9 mouse cellular contexts compared by ENCODE assay signal in genomic region chr11:109445438-109446035, GRCm38 (mm10). TPM values are rescaled to one million over a fixed set of nuclear protein-coding genes. Genes with fewer than 3 reads are reported as not detected.
DNase-seq lines count a peak whose midpoint lies in the region; ATAC-seq and TF ChIP-seq lines count a peak whose summit lies in the region.
"Had no signal": no experiment of that assay in that cellular context is flagged by ENCODE, and none has a peak within 500 bp of the region (broad histone marks: within the 10 kb centered on the region; RNA-seq: fewer than 3 reads in every experiment).

No protein-coding gene starts in this region.

- no peak overlapping the region for H3K4me2 ChIP-seq in liver, embryonic 12.5 days
- H3K4me2 ChIP-seq: embryonic facial prominence, embryonic 13.5 days had no signal

- peaks cover 23% of the 10 kb centered on the region for H3K36me3 ChIP-seq in liver, embryonic 12.5 days
- H3K36me3 ChIP-seq: embryonic facial prominence, embryonic 13.5 days had no signal

- peak; percentile 76 for ATAC-seq in liver, embryonic 12.5 days
- ATAC-seq in neutrophil, adult 5-6 weeks (ENCODE audit: extremely low read depth, insufficient number of reproducible peaks, low FRiP score, poor library complexity, severe bottlenecking) = peak; percentile 77

- intact Hi-C loops in heart, postnatal 10 days (cut with DNase I) = loop anchor here (1.0 to 2.0 kb wide), 6 partner anchors 27 to 415 kb away; partner anchors contain the start of genes Arsg and Slc16a6

- 50% methylated on average over 13 of the region's 13 CpGs for WGBS in liver, embryonic 12.5 days (ENCODE audit: insufficient replicate concordance)

- H3K27ac ChIP-seq in layer of hippocampus, adult 2 months = no peak overlapping the region
- 0 out of 2 replicates have a peak overlapping the region, but pooled peaks have one; percentile 22 for H3K27ac ChIP-seq in liver, embryonic 12.5 days
- H3K27ac ChIP-seq: embryonic facial prominence, embryonic 13.5 days had no signal

- TF ChIP-seq CTCF in layer of hippocampus, adult 2 months (conservative IDR thresholded peaks at IDR 0.05) = peak; percentile 90

- no peak overlapping the region for H3K4me3 ChIP-seq in layer of hippocampus, adult 2 months
- H3K4me3 ChIP-seq in liver, embryonic 12.5 days = no peak overlapping the region
- H3K4me3 ChIP-seq: embryonic facial prominence, embryonic 13.5 days had no signal

- H3K9me3 ChIP-seq in liver, embryonic 12.5 days (replicated peaks) = no peaks in the 10 kb centered on the region
- H3K9me3 ChIP-seq: embryonic facial prominence, embryonic 13.5 days had no signal

- DNase-seq in layer of hippocampus, adult 2 months (ENCODE audit: low spot score in 2 of 2) = peak; percentile 33 to 39
- DNase-seq in layer of hippocampus, postnatal 25 days (ENCODE audit: extremely low spot score in 1 of 2, low spot score in 1 of 2) = no peak
- DNase-seq in ES-CJ7 (ENCODE audit: low read depth, low spot score) = peak; percentile 55
- peak; percentile 49 to 65 for DNase-seq in cerebellum, postnatal 14 days
- peak; percentile 55 to 67 for DNase-seq in heart, postnatal 10 days
- DNase-seq in frontal cortex, postnatal 14 days (ENCODE audit: low spot score in 2 of 2) = no peak

- no peaks in the 10 kb centered on the region for H3K27me3 ChIP-seq in liver, embryonic 12.5 days (replicated peaks)
- H3K27me3 ChIP-seq: embryonic facial prominence, embryonic 13.5 days had no signal

- H3K4me1 ChIP-seq in liver, embryonic 12.5 days = peaks cover 35% of the 10 kb centered on the region

- peak overlapping the region; percentile 22; the same call in 1 of the 2 replicates for H3K9ac ChIP-seq in liver, embryonic 12.5 days
- H3K9ac ChIP-seq: embryonic facial prominence, embryonic 13.5 days had no signal

RNA-seq across cellular contexts. Expression of gene Amz2, which starts 19.8 kb away (rescaled TPM):
- 10 to 100 TPM; 54.7 to 64.7 TPM for total RNA-seq in layer of hippocampus, adult 2 months (2021)
- 10 to 100 TPM; 57.3 to 63.2 TPM for total RNA-seq in layer of hippocampus, postnatal 25 days (2021)
- 10 to 100 TPM; 42.9 to 46.8 TPM for total RNA-seq in heart, postnatal 10 days (2021)
- polyA plus RNA-seq in liver, embryonic 12.5 days (2016; fragmentation: Nextera tagmentation; extraction: Ambion mirVana) = 15.6 and 17.8 TPM in 2 replicates
- 39.3 and 41.0 TPM in 2 replicates for total RNA-seq in neutrophil, adult 5-6 weeks (2017)

RNA-seq across cellular contexts. Expression of gene Arsg, which starts 27.6 kb away (rescaled TPM):
- 10 to 100 TPM; 11.7 to 13.9 TPM for total RNA-seq in layer of hippocampus, adult 2 months (2021)
- total RNA-seq in layer of hippocampus, postnatal 25 days (2021) = 10 to 100 TPM; 11.4 to 12.3 TPM
- 1 to 10 TPM; 4.3 to 4.4 TPM for total RNA-seq in heart, postnatal 10 days (2021)
- polyA plus RNA-seq in liver, embryonic 12.5 days (2016; fragmentation: Nextera tagmentation; extraction: Ambion mirVana) = 2.9 and 3.7 TPM in 2 replicates
- 21.5 and 24.6 TPM in 2 replicates for total RNA-seq in neutrophil, adult 5-6 weeks (2017)

RNA-seq across cellular contexts. Expression of gene Slc16a6, which starts 27.9 kb away (rescaled TPM):
- 1 to 10 TPM; 7.2 to 8.1 TPM for total RNA-seq in layer of hippocampus, adult 2 months (2021)
- total RNA-seq in layer of hippocampus, postnatal 25 days (2021) = 10 to 100 TPM in 1 of 2 experiments, 1 to 10 TPM in 1; 7.7 to 11.4 TPM
- total RNA-seq in heart, postnatal 10 days (2021) = 10 to 100 TPM; 13.9 to 14.6 TPM
- 51.5 and 53.7 TPM in 2 replicates for polyA plus RNA-seq in liver, embryonic 12.5 days (2016; fragmentation: Nextera tagmentation; extraction: Ambion mirVana)
- total RNA-seq in neutrophil, adult 5-6 weeks (2017) = 45.0 and 49.8 TPM in 2 replicates

RNA-seq across cellular contexts. Expression of gene 9930022D16Rik, which starts 31.8 kb away (rescaled TPM):
- total RNA-seq in layer of hippocampus, adult 2 months (2021) = not detected
- total RNA-seq in layer of hippocampus, postnatal 25 days (2021) = not detected
- total RNA-seq in heart, postnatal 10 days (2021) = not detected
- not detected in 2 replicates for polyA plus RNA-seq in liver, embryonic 12.5 days (2016; fragmentation: Nextera tagmentation; extraction: Ambion mirVana)
- total RNA-seq in neutrophil, adult 5-6 weeks (2017) = 0.23 and 0.98 TPM in 2 replicates
- polyA plus RNA-seq: embryonic facial prominence, embryonic 13.5 days had no signal

Comparison
In these comparisons a context has a peak if more than half of its experiments do, and no peak if none do; other contexts are left out.
1. DNase-seq: peak in layer of hippocampus, adult 2 months (2 of 2), ES-CJ7 (single experiment), cerebellum, postnatal 14 days (2 of 2) and heart, postnatal 10 days (2 of 2); none in layer of hippocampus, postnatal 25 days (0 of 2) and frontal cortex, postnatal 14 days (0 of 2).